Mouse (Mus musculus) 3134 (cell line): Measurements from ENCODE around the gene H2-D1.
"Not testable (repeated sequence)": the region's sequence is repeated elsewhere in the genome, so short reads cannot be mapped to it uniquely, and the experiment has no call there.

ENCODE experiments used
- DNase-seq: peaks from one replicate; pipeline ENCODE4 v3.0.0-alpha.2; 2011; ENCODE audit warnings: low spot score; ENCODE audit not compliant: insufficient read length; ENCODE audit errors: extremely low read depth

H2-D1 gene

GRCm38 (mm10) chr17:35255301-35255700 is 7.2 kb upstream of the H2-D1 start:
- DNase-seq: no peak

- no peak for DNase-seq
These were observed 6.8 kb upstream of the H2-D1 start for GRCm38 (mm10) chr17:35255704-35256103.

GRCm38 (mm10) chr17:35257378-35257777 is 5.2 kb upstream of the H2-D1 start:
- DNase-seq: no peak

- DNase-seq: peak; percentile 79
These were observed 4.6 kb upstream of the H2-D1 start for GRCm38 (mm10) chr17:35257824-35258491.

GRCm38 (mm10) chr17:35258492-35259478 is 3.7 kb upstream of the H2-D1 start:
- peak; percentile 51 for DNase-seq

- no peak for DNase-seq
These were observed 2.9 kb upstream of the H2-D1 start for GRCm38 (mm10) chr17:35259621-35260020.

- no peak for DNase-seq
These were observed 879 bp upstream of the H2-D1 start for GRCm38 (mm10) chr17:35261651-35262050.

GRCm38 (mm10) chr17:35263523-35263883 is 973 bp downstream of the H2-D1 start:
- DNase-seq: peak; percentile 82

- no peak for DNase-seq
These were observed 5.0 kb downstream of the H2-D1 start for GRCm38 (mm10) chr17:35267399-35268086.

GRCm38 (mm10) chr17:35269653-35270347 is 7.3 kb downstream of the H2-D1 start:
- no peak for DNase-seq

- no peak for DNase-seq
These were observed 9.7 kb downstream of the H2-D1 start for GRCm38 (mm10) chr17:35272249-35272648.

- peak; percentile 72 for DNase-seq
These were observed 12.2 kb downstream of the H2-D1 start for GRCm38 (mm10) chr17:35274770-35275169.

GRCm38 (mm10) chr17:35276304-35276864 is 13.9 kb downstream of the H2-D1 start:
- DNase-seq: no peak

- no peak for DNase-seq
These were observed 15.5 kb downstream of the H2-D1 start for GRCm38 (mm10) chr17:35278049-35278448.

- no peak for DNase-seq
These were observed 16.6 kb downstream of the H2-D1 start for GRCm38 (mm10) chr17:35278957-35279688.

GRCm38 (mm10) chr17:35280276-35280675 is 17.7 kb downstream of the H2-D1 start:
- DNase-seq: no peak

- DNase-seq: no peak
These were observed 22.9 kb downstream of the H2-D1 start for GRCm38 (mm10) chr17:35285431-35285830.

GRCm38 (mm10) chr17:35295796-35296195 is 33.3 kb downstream of the H2-D1 start:
- not testable (repeated sequence) for DNase-seq

GRCm38 (mm10) chr17:35300261-35300945 is 37.9 kb downstream of the H2-D1 start:
- not testable (repeated sequence) for DNase-seq
